Mouse (Mus musculus): ENCODE data around the gene Gm17604. TPM values are rescaled to one million over a fixed set of nuclear protein-coding genes. Genes with fewer than 3 reads are reported as not detected.

Gm17604 gene
- not detected in 2 replicates for polyA plus RNA-seq (2016; fragmentation: Nextera tagmentation; extraction: Ambion mirVana)

- H3K4me3 ChIP-seq, result no peak within 1 kb of the TSS
- H3K27ac ChIP-seq, result no peak within 1 kb of the TSS
- no peaks in the 10 kb centered on the region for H3K9me3 ChIP-seq (replicated peaks)
- H3K4me1 ChIP-seq, result no peaks in the 10 kb centered on the region
- no peak for ATAC-seq (ENCODE audit: low FRiP score)
- no peaks in the 10 kb centered on the region for H3K36me3 ChIP-seq
- no peak within 1 kb of the TSS for H3K4me2 ChIP-seq (replicated peaks)
- H3K27me3 ChIP-seq, result no peaks in the 10 kb centered on the region; the same call in 1 of the 2 replicates
- no peak within 1 kb of the TSS for H3K9ac ChIP-seq
Measured at GRCm38 (mm10) chrX:165004779-165005324, at the start of gene Gm17604. Gm17604 (minus strand) TSS chrX:165004829.

GRCm38 (mm10) chrX:165049929-165050328 lies 45.3 kb upstream of the Gm17604 start:
- no peaks in the 10 kb centered on the region for H3K9me3 ChIP-seq (replicated peaks)
- 81% methylated on average over 1 of the region's 1 CpGs for WGBS
- ATAC-seq (ENCODE audit: low FRiP score), result no peak
- H3K4me1 ChIP-seq, result no peaks in the 10 kb centered on the region
- no peaks in the 10 kb centered on the region for H3K36me3 ChIP-seq
- no peak overlapping the region for H3K9ac ChIP-seq
- no peak overlapping the region for H3K4me2 ChIP-seq (replicated peaks)
- H3K27me3 ChIP-seq, result no peaks in the 10 kb centered on the region
- H3K4me3 ChIP-seq, result no peak overlapping the region
- no peak overlapping the region for H3K27ac ChIP-seq

- H3K27me3 ChIP-seq, result no peaks in the 10 kb centered on the region; the same call in 1 of the 2 replicates
- H3K4me2 ChIP-seq (replicated peaks), result no peak overlapping the region
- 36% methylated on average over 4 of the region's 4 CpGs for WGBS
- H3K4me3 ChIP-seq, result no peak overlapping the region
- ATAC-seq (ENCODE audit: low FRiP score), result no peak
- no peak overlapping the region for H3K27ac ChIP-seq
- H3K9ac ChIP-seq, result no peak overlapping the region
- no peaks in the 10 kb centered on the region for H3K36me3 ChIP-seq
- H3K9me3 ChIP-seq (replicated peaks), result no peaks in the 10 kb centered on the region
- H3K4me1 ChIP-seq, result no peaks in the 10 kb centered on the region
Measured at GRCm38 (mm10) chrX:165003141-165003540, 1.5 kb downstream of the Gm17604 start.

- peak; percentile 100 for ATAC-seq (ENCODE audit: low FRiP score)
- Histone ChIP-seq H3K4me3 (peak within 1 kb of the TSS; percentile 53), H3K4me2 (replicated peaks) (peak within 1 kb of the TSS; percentile 54), H3K4me1 (no peaks in the 10 kb centered on the region), H3K27me3 (peaks cover 6% of the 10 kb centered on the region; the same call in 1 of the 2 replicates), H3K27ac (0 out of 2 replicates have a peak within 1 kb of the TSS, but pooled peaks have one; percentile 66), H3K9me3 (replicated peaks) (no peaks in the 10 kb centered on the region), H3K9ac (peak within 1 kb of the TSS; percentile 59), H3K36me3 (no peaks in the 10 kb centered on the region)
- WGBS, result 13% methylated on average over 22 of the region's 26 CpGs
Measured at GRCm38 (mm10) chrX:164980193-164980775, 24.3 kb downstream of the Gm17604 start, which contains the start of the genes Mospd2 and Fancb. Mospd2 (minus strand) TSS chrX:164980375. Fancb (plus strand) TSS chrX:164980592.

- Histone ChIP-seq H3K9me3 (replicated peaks) (no peaks in the 10 kb centered on the region), H3K4me2 (replicated peaks) (peak overlapping the region; percentile 54), H3K4me3 (no peak overlapping the region), H3K27ac (no peak overlapping the region), H3K27me3 (peaks cover 6% of the 10 kb centered on the region; the same call in 1 of the 2 replicates), H3K36me3 (no peaks in the 10 kb centered on the region), H3K9ac (no peak overlapping the region), H3K4me1 (no peaks in the 10 kb centered on the region)
- WGBS, result 95% methylated on average over 2 of the region's 2 CpGs
- ATAC-seq (ENCODE audit: low FRiP score), result no peak
Measured at GRCm38 (mm10) chrX:164978866-164979265, 25.8 kb downstream of the Gm17604 start.

- Histone ChIP-seq H3K4me3 (no peak overlapping the region), H3K4me1 (no peaks in the 10 kb centered on the region), H3K4me2 (replicated peaks) (no peak overlapping the region), H3K27ac (no peak overlapping the region), H3K36me3 (no peaks in the 10 kb centered on the region), H3K27me3 (peaks cover 4% of the 10 kb centered on the region; the same call in 1 of the 2 replicates), H3K9me3 (replicated peaks) (no peaks in the 10 kb centered on the region), H3K9ac (no peak overlapping the region)
- 83% methylated on average over 3 of the region's 3 CpGs for WGBS
- ATAC-seq (ENCODE audit: low FRiP score), result no peak
Measured at GRCm38 (mm10) chrX:164971206-164971605, 33.4 kb downstream of the Gm17604 start.

GRCm38 (mm10) chrX:164965750-164966448 lies 38.7 kb downstream of the Gm17604 start:
- Histone ChIP-seq H3K9ac (no peak overlapping the region), H3K9me3 (replicated peaks) (no peaks in the 10 kb centered on the region), H3K36me3 (peaks cover 5% of the 10 kb centered on the region; the same call in 1 of the 2 replicates), H3K4me2 (replicated peaks) (no peak overlapping the region), H3K4me1 (no peaks in the 10 kb centered on the region), H3K27me3 (0 out of 2 replicates have a peak, but pooled peaks cover 4% of the 10 kb centered on the region), H3K27ac (no peak overlapping the region), H3K4me3 (no peak overlapping the region)
- 91% methylated on average over 3 of the region's 3 CpGs for WGBS
- no peak for ATAC-seq (ENCODE audit: low FRiP score)

Other genes starting within 250 kb of the Gm17604 start
- gene Mospd2, start 24.5 kb downstream of the Gm17604 start, polyA plus RNA-seq (2016; fragmentation: Nextera tagmentation; extraction: Ambion mirVana), result 18.1 and 22.1 TPM in 2 replicates
- gene Fancb, start 24.2 kb downstream of the Gm17604 start, polyA plus RNA-seq (2016; fragmentation: Nextera tagmentation; extraction: Ambion mirVana), result 7.1 and 7.4 TPM in 2 replicates